Mouse (Mus musculus): ENCODE measurements around the gene Fbxl17. TPM values are rescaled to one million over a fixed set of nuclear protein-coding genes. Genes with fewer than 3 reads are reported as not detected.

The Fbxl17 gene
- polyA plus RNA-seq, 1 experiment from 2014 or later: 26.5 TPM

DNA sequence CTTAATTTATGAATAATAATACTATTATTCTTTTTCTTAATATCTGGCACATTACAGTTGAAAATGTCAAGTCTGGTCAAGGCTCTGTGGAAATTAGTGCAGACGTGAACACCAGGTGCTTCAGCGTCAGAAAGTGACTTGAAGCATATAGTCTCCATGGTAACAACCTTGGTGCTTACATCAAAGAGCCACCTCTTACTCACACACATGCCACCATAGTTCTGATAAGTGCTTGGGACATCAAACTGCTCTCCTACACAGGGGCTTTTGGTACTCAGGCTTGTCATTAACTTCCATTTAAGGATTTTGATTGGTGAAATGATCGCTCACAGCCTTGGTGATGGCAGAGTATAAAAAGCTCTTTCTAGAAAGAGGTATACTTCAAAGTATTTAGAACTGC, 333.1 kb downstream of the Fbxl17 start:
- Histone ChIP-seq H3K4me1 (peaks cover 28% of the 10 kb centered on the region), H3K27ac (no peak overlapping the region), H3K4me3 (no peak overlapping the region), H3K9ac (no peak overlapping the region), H3K9me3 (no peaks in the 10 kb centered on the region), H3K4me2 (no peak overlapping the region), H3K36me3 (replicated peaks) (no peaks in the 10 kb centered on the region), H3K27me3 (replicated peaks) (no peaks in the 10 kb centered on the region)
- peak; percentile 61 for ATAC-seq (replicated peaks)
- WGBS: 50% methylated on average over 3 of the region's 3 CpGs

DNA sequence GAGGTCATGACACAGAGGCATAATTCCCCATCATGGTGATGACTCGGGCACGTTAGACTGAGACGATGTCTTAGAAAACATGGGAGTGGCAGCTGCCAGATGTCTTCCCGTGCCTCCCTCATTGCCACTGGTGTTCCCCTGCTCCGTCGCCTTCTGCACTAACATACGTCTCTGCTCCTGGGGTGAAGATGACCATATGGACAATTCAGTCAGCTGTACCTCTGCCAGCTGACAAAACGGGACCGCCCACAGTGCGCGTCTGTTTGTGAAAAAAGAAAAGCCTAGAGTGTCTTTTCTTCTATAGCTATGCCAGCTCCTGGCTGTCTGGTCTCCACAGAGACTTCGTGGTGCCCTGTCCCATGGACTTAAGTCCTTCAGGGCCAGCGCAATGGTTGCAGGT, 334.0 kb downstream of the Fbxl17 start:
- Histone ChIP-seq H3K4me2 (no peak overlapping the region), H3K27me3 (replicated peaks) (no peaks in the 10 kb centered on the region), H3K9me3 (no peaks in the 10 kb centered on the region), H3K9ac (no peak overlapping the region), H3K4me1 (peaks cover 22% of the 10 kb centered on the region), H3K27ac (no peak overlapping the region), H3K36me3 (replicated peaks) (no peaks in the 10 kb centered on the region), H3K4me3 (no peak overlapping the region)
- ATAC-seq (replicated peaks): no peak
- 81% methylated on average over 13 of the region's 13 CpGs for WGBS

DNA sequence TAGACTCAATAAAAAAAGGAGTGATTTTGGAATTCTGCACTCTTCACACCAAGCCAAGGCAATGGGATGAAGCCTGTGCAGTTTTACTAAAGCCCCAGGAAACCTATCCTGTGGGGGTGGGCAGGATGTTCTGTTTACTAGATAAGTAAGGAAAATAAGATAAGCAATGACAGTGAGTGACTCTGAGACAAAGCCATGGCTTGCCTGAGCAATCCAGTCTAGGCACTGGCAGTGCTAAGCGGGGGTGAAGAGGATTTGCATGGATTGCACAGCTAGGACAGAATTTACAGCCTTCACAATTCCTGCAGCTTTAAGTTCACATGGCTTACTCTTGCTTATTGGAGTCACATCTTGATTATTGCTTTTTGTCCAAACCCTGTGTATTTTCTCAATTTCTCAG, 335.5 kb downstream of the Fbxl17 start:
- H3K4me2 ChIP-seq: no peak overlapping the region
- ATAC-seq (replicated peaks): no peak

DNA sequence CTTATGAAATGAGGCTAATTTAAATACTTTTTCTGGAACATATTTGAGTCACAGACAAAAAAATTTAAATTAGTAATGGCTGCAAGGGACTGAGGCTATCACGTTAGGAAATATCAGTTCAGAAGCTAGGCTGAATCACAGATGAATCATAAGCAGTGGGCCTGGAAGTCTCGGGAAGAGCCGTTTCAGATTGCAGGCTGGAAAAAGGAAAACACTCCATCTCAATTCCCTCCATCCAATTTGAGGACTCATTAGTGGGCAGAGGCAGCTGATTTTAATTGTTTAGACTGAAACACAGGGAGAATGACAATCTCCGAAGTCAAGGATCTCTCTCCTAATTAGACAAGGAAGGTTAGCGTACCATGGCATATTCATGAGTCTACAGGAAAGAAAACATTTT, 337.9 kb downstream of the Fbxl17 start:
- H3K4me2 ChIP-seq: no peak overlapping the region
- ATAC-seq (replicated peaks): no peak
- no peak overlapping the region for H3K4me3 ChIP-seq
- 48% methylated on average over 5 of the region's 5 CpGs for WGBS
- H3K36me3 ChIP-seq (replicated peaks): no peaks in the 10 kb centered on the region
- H3K4me1 ChIP-seq: peaks cover 22% of the 10 kb centered on the region
- H3K27ac ChIP-seq: peak overlapping the region; percentile 20; the same call in 1 of the 2 replicates
- no peaks in the 10 kb centered on the region for H3K9me3 ChIP-seq
- no peak overlapping the region for H3K9ac ChIP-seq
- H3K27me3 ChIP-seq (replicated peaks): no peaks in the 10 kb centered on the region

More for the DNA sequence above, 335.5 kb downstream of the Fbxl17 start:
- Histone ChIP-seq H3K36me3 (replicated peaks) (no peaks in the 10 kb centered on the region), H3K27me3 (replicated peaks) (no peaks in the 10 kb centered on the region), H3K9ac (no peak overlapping the region), H3K9me3 (no peaks in the 10 kb centered on the region), H3K27ac (no peak overlapping the region), H3K4me1 (peaks cover 25% of the 10 kb centered on the region), H3K4me3 (no peak overlapping the region)
- 74% methylated on average over 1 of the region's 1 CpGs for WGBS

DNA sequence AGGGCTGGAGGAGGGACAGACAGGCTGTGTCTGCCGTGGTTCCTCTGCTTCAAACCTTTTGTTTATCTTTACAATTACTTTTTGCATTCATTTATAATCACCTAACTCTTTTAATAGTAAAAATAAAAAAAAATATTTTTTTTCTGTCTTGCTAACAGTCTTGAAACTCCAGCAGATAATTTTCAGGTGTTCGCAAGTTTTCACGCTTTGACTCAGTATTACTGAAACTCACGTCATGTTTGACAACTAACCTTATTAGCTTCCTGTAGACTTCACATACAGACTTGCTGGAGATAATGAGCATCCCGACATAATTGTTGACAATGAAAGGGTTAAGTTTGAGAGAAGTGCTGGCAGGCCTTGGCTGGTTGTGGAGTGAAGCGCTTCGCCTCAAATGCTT, 340.6 kb downstream of the Fbxl17 start:
- H3K4me3 ChIP-seq: no peak overlapping the region
- 58% methylated on average over 7 of the region's 7 CpGs for WGBS
- no peak overlapping the region for H3K4me2 ChIP-seq
- no peaks in the 10 kb centered on the region for H3K27me3 ChIP-seq (replicated peaks)
- no peaks in the 10 kb centered on the region for H3K9me3 ChIP-seq
- ATAC-seq (replicated peaks): no peak
- no peak overlapping the region for H3K27ac ChIP-seq
- peaks cover 18% of the 10 kb centered on the region for H3K4me1 ChIP-seq
- no peak overlapping the region for H3K9ac ChIP-seq
- H3K36me3 ChIP-seq (replicated peaks): no peaks in the 10 kb centered on the region

DNA sequence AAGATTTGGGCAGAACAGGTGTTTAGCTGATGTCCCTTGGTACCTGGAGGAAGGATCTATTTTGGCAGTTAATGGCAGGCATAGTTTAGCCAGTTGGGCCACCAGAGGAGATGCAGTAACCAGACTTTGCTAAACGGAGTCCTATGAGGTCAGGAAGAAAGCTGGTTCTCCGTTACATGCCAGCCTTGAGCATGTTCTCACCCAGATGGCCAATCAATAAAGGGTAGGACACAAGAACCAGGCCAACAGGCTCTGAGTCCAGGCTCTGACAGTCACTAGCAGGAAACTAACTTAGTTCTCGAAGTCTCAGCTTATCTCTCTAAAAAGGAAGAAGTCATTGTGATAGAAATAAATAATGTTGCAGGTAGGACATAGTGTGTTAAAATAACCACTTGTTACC, 341.4 kb downstream of the Fbxl17 start:
- Histone ChIP-seq H3K27ac (0 out of 2 replicates have a peak overlapping the region, but pooled peaks have one; percentile 0), H3K4me3 (no peak overlapping the region), H3K4me1 (peaks cover 18% of the 10 kb centered on the region), H3K36me3 (replicated peaks) (no peaks in the 10 kb centered on the region), H3K4me2 (no peak overlapping the region), H3K27me3 (replicated peaks) (no peaks in the 10 kb centered on the region), H3K9ac (no peak overlapping the region), H3K9me3 (no peaks in the 10 kb centered on the region)
- 78% methylated on average over 3 of the region's 3 CpGs for WGBS
- no peak for ATAC-seq (replicated peaks)

DNA sequence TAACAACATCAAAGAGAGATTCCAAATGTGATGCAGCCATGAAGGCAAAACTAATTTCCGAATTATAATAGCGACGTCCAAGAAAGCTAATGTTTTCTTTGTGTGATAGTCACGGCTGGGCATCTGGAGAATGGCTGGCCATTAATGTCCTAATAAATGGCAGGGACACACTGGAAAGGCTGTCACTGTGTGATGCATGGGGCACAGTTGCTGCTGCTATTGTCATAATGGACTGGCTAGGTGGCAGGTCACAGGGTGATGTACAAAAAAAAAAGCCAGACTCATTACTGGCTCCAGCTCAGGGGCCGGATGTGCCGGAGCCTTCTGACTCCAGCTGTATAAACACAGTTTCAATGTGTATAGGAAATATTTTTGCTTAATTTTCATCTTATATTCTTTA, 341.9 kb downstream of the Fbxl17 start:
- H3K27ac ChIP-seq: 0 out of 2 replicates have a peak overlapping the region, but pooled peaks have one; percentile 0
- no peak overlapping the region for H3K4me3 ChIP-seq
- 31% methylated on average over 6 of the region's 6 CpGs for WGBS
- no peaks in the 10 kb centered on the region for H3K27me3 ChIP-seq (replicated peaks)
- no peak overlapping the region for H3K9ac ChIP-seq
- no peak overlapping the region for H3K4me2 ChIP-seq
- ATAC-seq (replicated peaks): no peak
- no peaks in the 10 kb centered on the region for H3K36me3 ChIP-seq (replicated peaks)
- peaks cover 18% of the 10 kb centered on the region for H3K4me1 ChIP-seq
- H3K9me3 ChIP-seq: no peaks in the 10 kb centered on the region

DNA sequence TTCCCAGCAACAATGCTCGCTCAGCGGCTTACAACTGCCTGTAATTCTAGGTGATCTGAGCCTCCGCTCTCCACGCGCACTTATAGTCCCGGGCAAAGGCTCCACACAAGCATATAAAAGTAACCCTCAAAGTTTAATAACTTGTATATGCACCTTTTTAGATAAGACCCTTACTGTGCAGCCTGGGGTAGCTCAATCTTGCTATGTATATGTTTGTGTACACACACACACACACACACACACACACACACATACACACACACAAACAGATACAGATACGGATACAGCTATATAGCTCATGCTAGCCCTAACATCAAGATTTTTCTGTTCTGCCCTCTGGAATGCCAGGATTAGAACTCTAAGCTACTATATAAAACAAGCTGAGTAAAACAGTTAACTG, 342.8 kb downstream of the Fbxl17 start:
- Histone ChIP-seq H3K27me3 (replicated peaks) (no peaks in the 10 kb centered on the region), H3K9me3 (no peaks in the 10 kb centered on the region), H3K4me2 (no peak overlapping the region), H3K4me3 (no peak overlapping the region), H3K9ac (no peak overlapping the region), H3K4me1 (peaks cover 12% of the 10 kb centered on the region), H3K36me3 (replicated peaks) (no peaks in the 10 kb centered on the region), H3K27ac (no peak overlapping the region)
- WGBS: 92% methylated on average over 7 of the region's 7 CpGs
- ATAC-seq (replicated peaks): 0 out of 2 replicates have a peak, but pooled peaks have one; percentile 22

DNA sequence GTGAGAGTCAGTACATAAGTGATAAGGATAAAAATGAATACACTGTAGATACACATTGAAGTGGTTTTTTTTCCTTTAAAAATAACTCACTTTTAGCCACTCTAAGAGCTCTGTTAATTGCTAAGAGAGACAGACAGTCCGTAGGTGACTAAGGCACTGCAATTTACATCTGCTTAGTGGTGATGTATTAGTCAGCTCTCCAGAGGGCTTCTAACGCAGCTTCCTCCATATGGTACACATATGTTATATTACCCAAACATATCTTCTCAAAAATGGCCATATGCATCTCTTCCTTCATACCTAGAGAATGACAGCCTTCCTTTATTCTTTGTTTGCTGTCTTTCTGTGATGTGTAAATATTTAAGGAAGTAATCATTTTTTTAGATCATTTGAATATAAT, 353.3 kb downstream of the Fbxl17 start:
- 11% methylated on average over 2 of the region's 2 CpGs for WGBS
- Histone ChIP-seq H3K4me1 (peaks cover 40% of the 10 kb centered on the region), H3K9me3 (no peaks in the 10 kb centered on the region), H3K36me3 (replicated peaks) (no peaks in the 10 kb centered on the region), H3K27me3 (replicated peaks) (no peaks in the 10 kb centered on the region), H3K9ac (no peak overlapping the region), H3K27ac (peak overlapping the region; percentile 80), H3K4me3 (no peak overlapping the region), H3K4me2 (no peak overlapping the region)
- ATAC-seq (replicated peaks): peak; percentile 18; the same call in 1 of the 2 replicates

DNA sequence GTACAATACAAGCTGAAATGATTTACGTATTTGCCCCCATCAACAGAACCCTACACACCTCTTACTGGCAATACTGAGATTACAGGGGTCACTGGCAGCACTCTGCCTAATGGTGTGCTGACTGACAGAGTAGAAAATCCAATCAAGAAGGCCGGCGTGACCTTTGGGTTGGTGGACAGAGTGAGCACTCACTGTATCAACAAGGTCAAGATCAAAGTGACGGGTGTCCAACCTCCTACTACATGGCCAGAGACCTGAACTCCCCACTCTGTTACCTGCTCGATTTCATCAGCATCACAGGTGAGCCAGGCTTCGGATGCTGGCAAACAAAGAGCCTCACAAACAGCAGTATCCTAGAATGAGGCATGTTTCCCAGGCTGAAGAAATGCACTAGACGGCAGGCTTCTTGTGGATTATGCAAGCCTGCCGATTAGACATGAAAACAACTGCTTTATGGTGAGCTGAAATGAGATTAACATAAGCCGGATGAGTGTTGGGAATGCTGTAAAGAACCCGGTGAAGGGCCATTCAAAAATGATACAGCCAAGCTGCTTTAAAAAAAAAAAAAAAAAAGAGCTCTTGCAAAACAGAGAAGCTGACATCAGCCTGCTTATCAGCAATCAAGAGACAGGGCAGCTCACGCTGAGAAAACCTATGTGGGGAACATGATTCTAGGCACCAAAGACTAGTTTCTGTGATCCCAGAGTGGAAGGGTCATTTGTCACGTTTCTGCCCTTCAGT, 353.9 kb downstream of the Fbxl17 start:
- whole genome bisulfite sequencing: 10% methylated on average over 12 of the region's 12 CpGs
- H3K27me3 ChIP-seq (replicated peaks): no peaks in the 10 kb centered on the region
- no peak overlapping the region for H3K4me2 ChIP-seq
- H3K27ac ChIP-seq: peak overlapping the region; percentile 80
- no peaks in the 10 kb centered on the region for H3K9me3 ChIP-seq
- ATAC-seq (replicated peaks): peak; percentile 65
- no peaks in the 10 kb centered on the region for H3K36me3 ChIP-seq (replicated peaks)
- H3K4me3 ChIP-seq: no peak overlapping the region
- no peak overlapping the region for H3K9ac ChIP-seq
- peaks cover 40% of the 10 kb centered on the region for H3K4me1 ChIP-seq

DNA sequence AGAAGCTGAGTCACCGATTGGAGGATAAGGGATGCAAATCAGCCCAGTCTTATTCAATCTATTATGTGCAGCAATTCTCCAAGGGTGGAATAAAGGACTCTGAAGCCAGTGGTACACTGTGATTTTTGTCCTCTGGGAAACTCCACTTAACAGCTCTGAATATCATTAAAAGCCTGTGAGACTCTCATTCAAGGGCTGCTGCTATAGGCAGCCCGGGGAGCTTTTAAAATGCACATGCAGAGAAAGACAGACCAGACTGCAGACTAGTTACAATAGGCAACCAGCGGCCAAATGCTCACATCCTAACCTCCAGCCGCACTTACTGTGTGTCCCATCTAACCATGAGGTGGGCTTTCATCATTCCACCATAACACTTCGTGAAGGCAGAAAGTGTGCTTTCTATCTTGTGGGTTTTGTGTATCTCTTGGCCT, 354.5 kb downstream of the Fbxl17 start:
- Histone ChIP-seq H3K9ac (no peak overlapping the region), H3K27ac (peak overlapping the region; percentile 80), H3K9me3 (no peaks in the 10 kb centered on the region), H3K36me3 (replicated peaks) (no peaks in the 10 kb centered on the region), H3K4me2 (0 out of 2 replicates have a peak overlapping the region, but pooled peaks have one; percentile 10), H3K27me3 (replicated peaks) (no peaks in the 10 kb centered on the region), H3K4me3 (no peak overlapping the region), H3K4me1 (peaks cover 40% of the 10 kb centered on the region)
- ATAC-seq (replicated peaks): peak; percentile 86
- WGBS: 13% methylated on average over 5 of the region's 5 CpGs

DNA sequence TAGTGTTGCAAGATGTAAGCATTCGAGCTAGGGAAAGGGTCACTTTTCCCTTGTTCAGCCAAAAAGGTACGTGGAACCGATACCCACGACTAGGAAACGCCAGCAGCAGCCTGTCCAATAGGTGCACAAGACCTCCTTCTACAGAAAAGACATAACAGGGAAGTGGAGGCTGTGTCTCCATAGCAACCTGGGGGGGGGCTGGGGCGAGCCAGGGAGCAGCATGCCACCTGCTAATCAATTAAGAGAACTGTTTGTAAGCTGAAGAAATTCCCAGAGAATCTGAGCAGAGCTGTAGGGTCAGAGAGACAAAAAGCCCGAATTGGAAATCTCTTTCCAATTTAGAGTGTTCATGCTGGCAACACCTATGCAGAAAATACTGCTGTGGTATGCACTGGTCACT, 356.0 kb downstream of the Fbxl17 start:
- no peaks in the 10 kb centered on the region for H3K9me3 ChIP-seq
- H3K4me1 ChIP-seq: peaks cover 40% of the 10 kb centered on the region
- 18% methylated on average over 7 of the region's 7 CpGs for WGBS
- H3K27ac ChIP-seq: no peak overlapping the region
- H3K4me2 ChIP-seq: no peak overlapping the region
- no peaks in the 10 kb centered on the region for H3K27me3 ChIP-seq (replicated peaks)
- H3K36me3 ChIP-seq (replicated peaks): no peaks in the 10 kb centered on the region
- no peak overlapping the region for H3K9ac ChIP-seq
- no peak overlapping the region for H3K4me3 ChIP-seq
- ATAC-seq (replicated peaks): no peak

DNA sequence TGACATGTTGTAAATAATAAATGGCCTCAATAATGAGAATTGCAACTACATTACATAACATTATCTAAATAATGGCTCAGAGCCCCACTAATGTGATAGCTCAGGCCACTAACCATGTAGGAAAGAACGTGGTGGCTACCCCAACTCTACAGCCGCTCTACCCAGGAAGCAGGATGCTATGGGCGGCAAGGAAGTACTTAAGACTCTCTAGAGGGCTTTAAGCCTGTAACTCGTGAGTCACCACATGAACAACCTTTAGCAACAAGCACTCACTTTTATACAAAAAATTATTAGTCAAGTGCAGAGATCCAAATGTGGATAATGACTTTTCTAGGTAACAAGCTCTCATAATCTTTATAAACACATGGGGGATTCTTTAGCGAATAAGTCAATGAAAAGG, 365.0 kb downstream of the Fbxl17 start:
- Histone ChIP-seq H3K9ac (no peak overlapping the region), H3K27ac (no peak overlapping the region), H3K4me2 (no peak overlapping the region), H3K9me3 (no peaks in the 10 kb centered on the region), H3K27me3 (replicated peaks) (no peaks in the 10 kb centered on the region), H3K4me1 (peaks cover 9% of the 10 kb centered on the region), H3K4me3 (no peak overlapping the region), H3K36me3 (replicated peaks) (no peaks in the 10 kb centered on the region)
- ATAC-seq (replicated peaks): no peak
- 89% methylated on average over 5 of the region's 5 CpGs for WGBS
